Mouse (Mus musculus) olfactory bulb, adult 2 months (tissue): ENCODE measurements at regions not wholly inside any gene's neighbourhood (a gene's known extent, or its start where the extent isn't known, plus 50 kb on each side); places are given as distances from the start of the nearest gene placed in this dataset.

ENCODE experiments used
- CTCF ChIP-seq: fragments of 200-500 bp; IDR thresholded peaks from 2 replicates; pipeline ENCODE4 v1.5.1; 2012; ENCODE audit warnings: low read depth, mild to moderate bottlenecking, low read length, moderate library complexity; ENCODE audit not compliant: insufficient read depth
- POLR2A ChIP-seq: fragments of 200-500 bp; IDR thresholded peaks from 2 replicates; pipeline ENCODE4 v1.6.1; 2012; ENCODE audit warnings: mild to moderate bottlenecking, low read depth, low read length, moderate library complexity; ENCODE audit not compliant: insufficient read depth

- TF ChIP-seq POLR2A (no peak), CTCF (no peak)
These were observed 205.3 kb downstream of the Nedd1 start for GRCm38 (mm10) chr10:92516886-92517285.
